Mouse (Mus musculus) lung, postnatal 36 days (tissue): Measurements from ENCODE around the gene Usp29.
"Not testable (repeated sequence)": the region's sequence is repeated elsewhere in the genome, so short reads cannot be mapped to it uniquely, and the experiment has no call there.

Experiments used
- DNase-seq: peaks from one replicate; pipeline ENCODE4 v3.0.0; 2022; ENCODE audit warnings: mixed read lengths

Gene Usp29

GRCm38 (mm10) chr7:6937040-6937439, 206.7 kb downstream of the Usp29 start:
- peak; percentile 77 for DNase-seq

- DNase-seq: peak; percentile 3
Measured at GRCm38 (mm10) chr7:6940761-6941231, 210.4 kb downstream of the Usp29 start.

GRCm38 (mm10) chr7:6948061-6948460, 217.7 kb downstream of the Usp29 start:
- DNase-seq: not testable (repeated sequence)

GRCm38 (mm10) chr7:6956576-6956975, 226.2 kb downstream of the Usp29 start:
- DNase-seq: no peak

- DNase-seq: no peak
Measured at GRCm38 (mm10) chr7:6958574-6958973, 228.2 kb downstream of the Usp29 start.

- DNase-seq: no peak
Measured at GRCm38 (mm10) chr7:6973566-6973965, 243.2 kb downstream of the Usp29 start.

- DNase-seq: no peak
Measured at GRCm38 (mm10) chr7:6976890-6977289, 246.5 kb downstream of the Usp29 start.

- not testable (repeated sequence) for DNase-seq
Measured at GRCm38 (mm10) chr7:6995251-6995650, 264.9 kb downstream of the Usp29 start, which contains the start of gene Aurkc. Gene Aurkc (plus strand): TSS chr7:6995300.

- DNase-seq: not testable (repeated sequence)
Measured at GRCm38 (mm10) chr7:6998914-6999313, 268.5 kb downstream of the Usp29 start.

- DNase-seq: not testable (repeated sequence)
Measured at GRCm38 (mm10) chr7:7005441-7005840, 275.1 kb downstream of the Usp29 start.
